Mouse (Mus musculus) hematopoietic stem cell, adult 5-6 weeks (primary cell): ENCODE results near the gene Ttll10. TPM values are rescaled to one million over a fixed set of nuclear protein-coding genes. Genes with fewer than 3 reads are reported as not detected.

Experiments used
- ATAC-seq, 2 experiments: fragments of 125-278 bp in 1 of 2; replicated peaks in 1 of 2; 2 replicates each; pipeline ENCODE4 v1.8.0; 2016 to 2017; ENCODE audit warnings: inconsistent platforms in 2 of 2, mild to moderate bottlenecking in 2 of 2, moderate number of reproducible peaks in 2 of 2, low read depth in 1 of 2, moderate TSS enrichment in 1 of 2; ENCODE audit not compliant: low FRiP score in 2 of 2, poor library complexity in 2 of 2, severe bottlenecking in 2 of 2, insufficient read depth in 1 of 2, low TSS enrichment in 1 of 2
- total RNA-seq: library from RNA; stranded (forward); fragments of 172-1452, 232-1000 nt; gene quantifications from 2 replicates; pipeline ENCODE4 v1.2.3, GENCODE M21; 2017

Ttll10 gene
- total RNA-seq, 1 experiment from 2014 or later = 1.3 TPM

- no peak for ATAC-seq
Observed at GRCm38 (mm10) chr4:156070716-156071115, 11.5 kb upstream of the Ttll10 start.

DNA sequence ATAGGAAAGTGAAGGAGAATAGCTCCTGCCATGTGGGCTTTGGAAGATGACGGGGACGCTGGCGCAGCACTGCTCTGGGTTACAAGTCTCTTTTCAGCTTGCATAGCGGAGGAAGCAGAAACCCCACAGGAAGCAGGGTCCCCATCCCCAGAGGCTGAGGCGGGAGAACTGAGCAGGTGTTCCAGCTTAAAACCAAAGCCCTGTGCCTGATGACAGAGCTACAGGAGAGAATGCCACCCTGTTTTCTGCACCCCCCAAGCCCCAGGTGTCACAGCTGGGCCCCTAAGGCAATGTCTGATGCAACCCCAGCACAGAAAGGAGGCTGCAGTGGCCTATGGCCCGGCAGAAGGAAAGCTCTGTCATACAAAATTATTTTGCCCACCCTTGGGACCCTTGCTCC is 11.1 kb upstream of the Ttll10 start:
- peak; percentile 61 to 74 for ATAC-seq

DNA sequence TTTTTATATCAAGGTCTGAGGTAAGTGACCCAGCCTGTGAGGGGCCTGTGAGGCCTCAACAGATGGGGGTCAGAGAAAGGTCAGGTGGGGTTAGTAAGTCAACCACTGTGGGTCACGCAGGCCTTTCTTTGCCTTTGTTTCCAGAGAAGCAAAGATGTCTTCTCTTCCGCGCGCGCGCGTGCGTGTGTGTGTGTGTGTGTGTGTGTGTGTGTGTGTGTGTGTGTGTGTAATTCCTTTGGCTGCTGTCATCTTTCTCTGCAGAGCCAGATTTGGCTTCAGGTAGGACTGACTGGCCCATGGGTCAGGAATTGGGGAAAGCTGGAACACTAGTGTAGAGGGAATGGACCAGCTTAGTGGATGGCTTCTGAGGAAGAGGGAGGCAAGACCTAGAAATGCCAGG is 10.5 kb upstream of the Ttll10 start:
- ATAC-seq = no peak

- peak; percentile 72 to 81 for ATAC-seq
Observed at GRCm38 (mm10) chr4:156067256-156067949, 8.2 kb upstream of the Ttll10 start.

- ATAC-seq = no peak
Observed at GRCm38 (mm10) chr4:156065156-156065894, 6.1 kb upstream of the Ttll10 start.

DNA sequence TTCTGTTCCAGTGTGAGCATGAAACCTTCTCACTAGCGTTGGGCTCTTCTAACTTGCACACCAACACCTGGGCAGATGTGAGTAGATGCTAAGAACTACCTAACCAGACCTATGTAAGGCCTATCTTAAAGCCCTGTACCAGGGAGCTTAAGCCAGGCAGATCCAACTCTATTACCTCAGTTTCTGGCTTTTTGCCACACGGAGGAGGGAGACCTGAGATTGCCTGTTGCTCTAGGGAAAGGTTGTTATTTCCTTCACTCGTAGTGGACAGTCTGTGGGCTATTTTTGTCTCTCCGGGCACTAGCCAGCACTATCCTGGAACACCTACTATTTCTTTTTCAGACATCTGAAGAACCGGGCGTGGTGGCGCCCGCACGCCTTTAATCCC is 5.3 kb upstream of the Ttll10 start:
- no peak for ATAC-seq

- no peak for ATAC-seq
Observed at GRCm38 (mm10) chr4:156063861-156064509, 4.8 kb upstream of the Ttll10 start.

DNA sequence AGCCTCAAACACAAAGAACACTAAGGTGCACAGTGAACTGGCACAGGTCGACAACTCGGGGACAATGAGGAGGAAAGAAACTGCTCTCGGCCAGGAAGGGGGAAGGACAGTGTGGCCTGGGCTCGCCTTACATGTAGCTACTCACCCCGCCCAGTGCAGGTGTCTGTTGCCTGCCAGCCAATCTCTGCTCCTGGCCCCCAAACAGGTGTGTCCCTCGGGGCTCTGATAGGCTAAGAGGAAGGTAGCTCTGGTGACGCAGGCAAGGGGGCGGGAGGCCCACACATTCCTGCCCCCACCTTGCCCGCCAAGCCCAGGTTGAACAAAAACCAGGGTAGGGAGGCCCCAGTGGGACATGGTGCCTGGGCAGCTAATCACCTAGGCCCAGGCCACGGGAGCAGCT is 499 bp upstream of the Ttll10 start:
- no peak for ATAC-seq

- no peak for ATAC-seq
Observed at GRCm38 (mm10) chr4:156058826-156059225, 388 bp downstream of the Ttll10 start.

DNA sequence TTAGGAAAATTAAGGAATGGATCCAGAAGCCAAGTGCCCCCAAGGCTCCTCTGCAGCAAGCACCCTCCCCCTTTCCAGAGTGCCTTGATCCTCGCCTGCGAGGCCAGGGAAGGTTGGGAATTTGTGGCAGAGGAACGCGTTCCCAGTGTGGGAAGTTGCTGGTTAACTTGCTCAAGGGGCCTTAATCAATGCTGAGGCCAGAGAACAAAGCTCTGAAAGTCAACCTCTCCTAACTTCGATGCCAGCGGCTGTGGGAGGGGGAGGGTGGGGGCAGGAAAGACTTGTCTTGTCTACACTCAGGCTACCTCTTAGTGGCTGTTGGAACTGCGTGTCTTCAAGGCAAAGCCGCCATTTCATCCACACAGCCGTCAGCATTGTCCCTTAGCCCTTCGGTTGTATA is 1.5 kb downstream of the Ttll10 start:
- ATAC-seq = no peak

GRCm38 (mm10) chr4:156055173-156055572 is 4.0 kb downstream of the Ttll10 start:
- ATAC-seq = no peak

- ATAC-seq = no peak
Observed at GRCm38 (mm10) chr4:156054606-156055005, 4.6 kb downstream of the Ttll10 start.

- no peak for ATAC-seq
Observed at GRCm38 (mm10) chr4:156054130-156054529, 5.1 kb downstream of the Ttll10 start.

- ATAC-seq = no peak
Observed at GRCm38 (mm10) chr4:156053113-156053512, 6.1 kb downstream of the Ttll10 start.

DNA sequence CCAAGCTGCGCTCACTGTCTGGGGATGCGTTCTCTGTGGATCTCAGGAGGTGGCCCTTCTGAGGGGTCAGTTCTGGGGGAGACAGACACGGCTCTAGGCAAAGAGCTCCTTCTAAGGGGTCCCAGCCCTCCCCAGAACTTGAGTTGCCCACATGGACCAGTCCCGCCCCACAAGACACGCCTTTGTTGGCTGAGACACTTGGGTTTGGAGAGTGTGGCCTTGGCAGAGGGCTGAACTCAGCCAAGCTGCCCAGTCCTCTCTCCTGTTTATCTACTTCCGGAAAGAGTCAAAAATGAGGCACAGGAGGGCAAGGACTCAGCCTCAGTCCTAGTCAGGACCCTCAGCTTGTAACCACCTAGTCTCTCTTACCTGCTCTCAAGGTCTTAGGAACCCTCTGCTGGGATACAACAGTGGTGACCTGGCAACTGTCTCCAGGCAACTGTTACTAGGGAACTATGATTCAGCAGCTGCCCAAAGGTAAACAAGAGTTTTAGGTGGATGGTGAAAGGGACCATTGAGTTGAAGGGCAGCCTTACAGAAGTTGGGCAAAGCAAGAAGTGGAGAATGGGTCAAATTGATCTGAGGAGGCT is 8.7 kb downstream of the Ttll10 start:
- peak; percentile 42 to 44; a peak in 2 of 4 replicates for ATAC-seq

DNA sequence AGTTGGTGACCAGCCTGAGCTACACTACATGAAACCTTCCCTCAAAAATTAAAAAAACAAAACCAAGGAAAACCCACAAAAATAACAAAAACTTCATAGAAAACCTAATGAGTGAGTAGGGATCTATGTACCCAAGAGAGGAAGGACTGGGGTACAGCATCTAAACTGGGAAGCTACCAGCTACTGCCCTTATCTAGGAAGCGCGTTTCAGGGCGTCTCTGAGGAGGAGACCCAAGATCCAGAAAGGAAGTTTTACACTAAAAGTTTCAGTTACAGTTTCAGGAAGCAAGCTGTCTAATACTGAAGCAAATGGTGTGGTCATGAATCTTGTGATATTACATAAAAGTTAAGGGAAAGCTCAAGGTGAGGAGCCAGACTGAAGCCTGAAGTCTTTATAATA is 9.4 kb downstream of the Ttll10 start:
- no peak; a peak in 1 of 4 replicates for ATAC-seq

DNA sequence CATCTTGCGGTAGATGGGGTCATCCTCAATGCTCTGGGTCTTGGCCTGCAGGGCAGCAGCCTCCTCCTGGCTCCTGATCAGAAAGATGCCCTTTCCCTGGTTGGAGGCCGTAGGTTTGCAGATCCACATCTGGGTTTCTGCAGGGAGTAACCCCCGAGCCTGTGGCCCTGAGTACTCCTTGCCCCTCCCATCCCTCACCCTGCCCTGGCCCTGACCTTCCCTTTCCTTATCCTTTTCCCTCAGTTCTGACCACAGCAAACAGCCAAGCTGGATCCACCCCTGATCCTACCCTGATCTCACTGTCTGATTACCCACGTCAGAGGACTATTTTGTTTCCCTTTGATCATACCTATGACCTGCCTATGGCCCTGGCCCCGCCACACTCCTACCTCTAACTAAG is 14.5 kb downstream of the Ttll10 start:
- ATAC-seq = no peak

GRCm38 (mm10) chr4:156034901-156035300 is 24.3 kb downstream of the Ttll10 start:
- ATAC-seq = 0 out of 4 replicates have a peak, but pooled peaks of 1 of the 2 experiments have one; percentile 2
